Mouse (Mus musculus) intestine, postnatal 0 days (tissue): Measurements from ENCODE around the gene Plcg2. TPM values are rescaled to one million over a fixed set of nuclear protein-coding genes. Genes with fewer than 3 reads are reported as not detected.
A peak's percentile ranks its signal among the peaks of the same experiment; 100 is the strongest.

Experiments
- ATAC-seq: fragments of 200-750 bp; cut with Nextera tagmentation; 2 replicates; pipeline ENCODE4 v1.8.0; 2017; ENCODE audit warnings: mild to moderate bottlenecking, moderate TSS enrichment, moderate library complexity
- H3K27ac ChIP-seq: fragments of 300-500 bp; sonication (generic); 2 replicates; pipeline ENCODE4 v1.5.1; 2014; ENCODE audit warnings: mild to moderate bottlenecking, low read depth, low read length, moderate library complexity
- H3K27me3 ChIP-seq: fragments of 300-500 bp; sonication (generic); replicated peaks from 2 replicates; pipeline ENCODE4 v1.6.1; 2014; ENCODE audit warnings: low read length, mixed read lengths; ENCODE audit not compliant: control insufficient read depth, insufficient read depth
- H3K36me3 ChIP-seq: fragments of 300-500 bp; sonication (generic); 2 replicates; pipeline ENCODE4 v1.6.1; 2014; ENCODE audit warnings: mild to moderate bottlenecking, moderate library complexity; ENCODE audit not compliant: control insufficient read depth, insufficient read depth
- H3K4me1 ChIP-seq: fragments of 300-500 bp; sonication (generic); replicated peaks from 2 replicates; pipeline ENCODE4 v1.6.1; 2014; ENCODE audit warnings: antibody characterized with exemption, low read length, mixed read lengths; ENCODE audit not compliant: control insufficient read depth, insufficient read depth
- H3K4me2 ChIP-seq: fragments of 300-500 bp; sonication (generic); replicated peaks from 2 replicates; pipeline ENCODE4 v1.6.1; 2014; ENCODE audit warnings: low read depth, mild to moderate bottlenecking, moderate library complexity
- H3K4me3 ChIP-seq: fragments of 300-500 bp; sonication (generic); 2 replicates; pipeline ENCODE4 v1.5.1; 2014; ENCODE audit warnings: low read depth, low read length
- H3K9ac ChIP-seq: fragments of 300-500 bp; sonication (generic); 2 replicates; pipeline ENCODE4 v1.6.1; 2014; ENCODE audit warnings: mild to moderate bottlenecking, low read depth, low read length
- H3K9me3 ChIP-seq: fragments of 300-500 bp; sonication (generic); 2 replicates; pipeline ENCODE4 v1.6.1; 2016; ENCODE audit warnings: mixed run types; ENCODE audit not compliant: control insufficient read depth
- CTCF ChIP-seq: sonication (generic); IDR thresholded peaks from 2 replicates; pipeline ENCODE4 v1.5.1; 2016; ENCODE audit warnings: low read depth, mild to moderate bottlenecking, control low read depth, antibody characterized with exemption, moderate library complexity
- WGBS: fragments of 180-500 bp; shearing (Covaris S2); extraction: QIAGEN DNeasy Blood & Tissue Kit; methylation state at CpG from one replicate; pipeline ENCODE4 v1.1.7; 2014; 5-methylcytosine and 5-hydroxymethylcytosine counted together
- polyA plus RNA-seq: library from polyadenylated mRNA; unstranded; fragments of >200 nt; fragmentation: Nextera tagmentation; extraction: Ambion mirVana; gene quantifications from 2 replicates; pipeline ENCODE4 v1.2.1, GENCODE M21; 2015

Gene Plcg2
- polyA plus RNA-seq, 1 experiment from 2014 or later, result 1.5 TPM

DNA sequence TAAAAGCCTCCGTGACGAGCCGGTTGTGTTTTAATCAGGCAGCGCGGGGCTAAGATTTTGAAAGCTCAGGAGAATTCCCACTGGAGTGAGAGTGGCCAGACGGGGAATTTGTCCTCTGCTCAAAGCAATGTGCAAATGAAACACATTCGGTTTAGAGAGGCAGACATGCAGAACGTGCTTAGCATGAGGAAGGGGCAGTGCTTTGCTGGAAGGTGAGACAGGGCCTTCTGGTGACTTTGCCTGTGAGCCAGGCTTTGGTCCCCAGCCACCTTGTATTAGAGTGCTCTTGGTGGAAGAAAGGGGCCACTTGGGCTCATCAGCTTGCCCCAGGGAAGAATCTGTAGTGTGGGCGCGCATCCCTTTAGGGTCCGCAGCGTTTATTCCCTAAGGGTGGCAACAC lies 106.0 kb downstream of the Plcg2 start:
- no peak overlapping the region for H3K27ac ChIP-seq
- H3K9me3 ChIP-seq, result no peaks in the 10 kb centered on the region
- H3K27me3 ChIP-seq, result no peaks in the 10 kb centered on the region
- no peak overlapping the region for H3K4me3 ChIP-seq
- H3K9ac ChIP-seq, result no peak overlapping the region
- no peak for TF ChIP-seq CTCF
- H3K36me3 ChIP-seq, result no peaks in the 10 kb centered on the region
- ATAC-seq, result no peak
- H3K4me2 ChIP-seq, result no peak overlapping the region
- WGBS, result 91% methylated on average over 12 of the region's 12 CpGs
- H3K4me1 ChIP-seq, result no peaks in the 10 kb centered on the region

DNA sequence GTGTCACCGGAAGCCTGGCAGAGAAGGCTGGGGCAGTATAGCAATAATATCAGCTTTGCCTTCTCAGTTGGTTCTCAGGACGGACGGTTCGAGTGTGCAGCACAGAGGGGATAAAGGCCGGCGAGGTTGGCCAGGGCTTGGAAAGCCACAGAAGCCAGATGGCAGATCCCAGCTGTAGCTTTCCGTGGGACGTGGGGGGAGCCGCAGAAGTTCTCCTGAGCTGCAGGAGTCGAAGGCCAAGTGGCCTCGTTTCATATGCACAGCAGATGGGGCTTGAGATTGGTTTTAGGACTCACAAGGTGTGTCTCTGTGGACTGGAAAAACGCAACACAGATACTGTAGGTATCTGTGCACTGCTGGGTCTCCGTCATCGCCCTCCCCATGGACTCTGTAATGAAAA lies 106.6 kb downstream of the Plcg2 start:
- ATAC-seq, result no peak

DNA sequence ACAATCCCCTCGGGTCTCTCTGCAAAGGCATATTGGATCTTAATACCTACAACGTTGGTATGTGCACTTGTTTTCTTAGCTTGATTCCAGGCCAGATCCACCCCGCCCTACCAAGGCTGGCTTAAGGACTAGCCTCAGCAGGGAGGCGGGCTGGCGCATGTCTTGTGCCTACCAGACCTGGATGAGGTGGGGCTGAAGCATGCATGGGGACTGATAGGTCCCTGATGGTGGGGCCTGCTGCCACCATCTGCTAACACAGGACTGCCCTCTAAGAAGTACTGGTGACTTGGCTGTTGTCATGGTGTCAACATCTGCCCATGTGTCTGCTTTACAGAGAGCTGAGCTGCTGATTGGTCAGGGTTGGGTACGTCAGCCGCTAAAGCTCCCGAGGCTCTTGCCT lies 107.1 kb downstream of the Plcg2 start:
- Histone ChIP-seq H3K4me3 (no peak overlapping the region), H3K4me2 (no peak overlapping the region), H3K27me3 (no peaks in the 10 kb centered on the region), H3K36me3 (no peaks in the 10 kb centered on the region), H3K9ac (no peak overlapping the region), H3K4me1 (no peaks in the 10 kb centered on the region), H3K27ac (no peak overlapping the region), H3K9me3 (no peaks in the 10 kb centered on the region)
- 87% methylated on average over 8 of the region's 8 CpGs for WGBS
- no peak for ATAC-seq
- TF ChIP-seq CTCF, result no peak

More for the DNA sequence above, 106.6 kb downstream of the Plcg2 start:
- 88% methylated on average over 14 of the region's 14 CpGs for WGBS
- Histone ChIP-seq H3K4me3 (no peak overlapping the region), H3K9ac (no peak overlapping the region), H3K9me3 (no peaks in the 10 kb centered on the region), H3K27me3 (no peaks in the 10 kb centered on the region), H3K4me1 (no peaks in the 10 kb centered on the region), H3K27ac (no peak overlapping the region), H3K36me3 (no peaks in the 10 kb centered on the region), H3K4me2 (no peak overlapping the region)
- TF ChIP-seq CTCF, result no peak

DNA sequence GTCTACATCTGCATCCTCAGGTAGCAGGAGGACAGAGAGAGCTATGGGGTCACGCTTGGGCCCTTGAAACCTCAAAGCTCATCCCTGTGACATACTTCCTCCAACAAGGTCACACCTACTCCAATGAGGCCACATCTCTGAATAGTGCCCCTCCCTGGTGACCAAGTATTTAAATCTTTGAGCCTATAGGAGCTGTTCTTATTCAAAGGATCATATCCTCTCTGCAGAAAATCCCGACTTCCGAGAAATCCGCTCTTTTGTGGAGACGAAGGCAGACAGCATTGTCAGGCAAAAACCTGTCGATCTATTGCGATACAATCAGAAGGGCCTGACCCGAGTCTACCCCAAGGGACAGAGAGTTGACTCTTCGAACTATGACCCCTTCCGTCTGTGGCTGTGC lies 112.4 kb downstream of the Plcg2 start:
- WGBS, result 91% methylated on average over 10 of the region's 10 CpGs
- TF ChIP-seq CTCF, result no peak

DNA sequence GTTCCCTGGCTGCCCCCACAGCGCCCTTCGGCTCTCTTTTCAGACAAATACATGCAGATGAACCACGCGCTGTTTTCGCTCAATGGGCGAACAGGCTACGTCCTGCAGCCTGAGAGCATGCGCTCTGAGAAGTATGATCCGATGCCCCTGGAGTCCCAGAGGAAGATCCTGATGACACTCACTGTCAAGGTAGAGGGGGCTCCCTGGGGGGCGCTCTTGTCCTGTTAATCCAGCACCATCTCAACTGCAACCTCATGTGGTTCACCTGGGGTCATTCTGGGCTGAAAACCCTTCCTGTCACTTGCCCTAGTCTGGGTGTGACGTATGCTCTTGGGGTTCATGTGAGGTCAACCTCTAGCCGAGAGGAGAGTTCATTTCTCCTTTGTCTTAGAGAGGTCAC lies 114.8 kb downstream of the Plcg2 start:
- Histone ChIP-seq H3K36me3 (no peaks in the 10 kb centered on the region), H3K4me1 (no peaks in the 10 kb centered on the region), H3K27me3 (no peaks in the 10 kb centered on the region), H3K9ac (no peak overlapping the region), H3K9me3 (0 out of 2 replicates have a peak, but pooled peaks cover 4% of the 10 kb centered on the region), H3K4me3 (no peak overlapping the region), H3K27ac (no peak overlapping the region), H3K4me2 (no peak overlapping the region)
- ATAC-seq, result no peak
- TF ChIP-seq CTCF, result no peak
- 84% methylated on average over 12 of the region's 12 CpGs for WGBS

More for the DNA sequence above, 112.4 kb downstream of the Plcg2 start:
- no peaks in the 10 kb centered on the region for H3K4me1 ChIP-seq
- no peak overlapping the region for H3K4me2 ChIP-seq
- no peak overlapping the region for H3K9ac ChIP-seq
- no peaks in the 10 kb centered on the region for H3K36me3 ChIP-seq
- no peak overlapping the region for H3K27ac ChIP-seq
- H3K4me3 ChIP-seq, result no peak overlapping the region
- no peaks in the 10 kb centered on the region for H3K27me3 ChIP-seq
- no peak for ATAC-seq
- no peaks in the 10 kb centered on the region for H3K9me3 ChIP-seq

DNA sequence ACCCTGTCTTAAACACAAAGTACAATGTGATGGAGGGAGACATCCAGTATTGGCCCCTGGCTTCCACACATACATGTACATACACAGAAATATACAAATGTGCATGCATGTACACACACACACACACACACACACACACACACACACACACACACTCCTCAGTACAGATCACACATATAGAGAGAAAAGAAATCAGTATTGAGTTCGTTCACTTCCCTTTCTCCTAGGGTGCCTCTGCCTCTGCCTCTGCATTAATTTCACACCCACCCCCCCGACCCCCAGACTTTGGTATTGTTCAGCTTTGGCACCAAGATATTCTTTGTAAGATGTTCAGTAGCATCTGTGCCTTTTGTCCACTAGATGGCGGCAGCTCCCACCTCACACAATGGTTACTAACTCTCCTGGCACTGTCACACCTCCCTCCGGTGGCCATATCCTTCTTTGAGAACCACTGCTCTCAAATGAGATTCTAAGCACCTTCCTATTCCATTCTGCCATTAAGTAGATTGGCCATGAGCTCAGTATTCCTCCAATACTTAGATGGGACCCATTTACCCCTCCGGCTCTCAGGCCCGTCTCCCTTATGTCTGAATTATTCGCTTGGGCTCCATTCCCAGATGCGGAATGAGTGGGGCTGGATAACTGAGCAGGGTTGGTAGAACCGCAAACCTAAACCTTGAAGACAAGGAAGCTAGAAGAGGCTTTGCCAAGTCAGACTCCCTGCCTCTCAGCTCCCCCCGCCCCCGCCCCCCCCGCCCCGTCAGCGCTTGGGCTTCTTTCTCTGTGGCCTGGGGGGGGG lies 128.1 kb downstream of the Plcg2 start:
- Histone ChIP-seq H3K9ac (no peak overlapping the region), H3K4me1 (no peaks in the 10 kb centered on the region), H3K27ac (no peak overlapping the region), H3K4me3 (no peak overlapping the region), H3K36me3 (no peaks in the 10 kb centered on the region), H3K27me3 (no peaks in the 10 kb centered on the region), H3K9me3 (no peaks in the 10 kb centered on the region), H3K4me2 (no peak overlapping the region)
- 70% methylated on average over 14 of the region's 14 CpGs for WGBS
- no peak for ATAC-seq
- TF ChIP-seq CTCF, result peak; percentile 94

DNA sequence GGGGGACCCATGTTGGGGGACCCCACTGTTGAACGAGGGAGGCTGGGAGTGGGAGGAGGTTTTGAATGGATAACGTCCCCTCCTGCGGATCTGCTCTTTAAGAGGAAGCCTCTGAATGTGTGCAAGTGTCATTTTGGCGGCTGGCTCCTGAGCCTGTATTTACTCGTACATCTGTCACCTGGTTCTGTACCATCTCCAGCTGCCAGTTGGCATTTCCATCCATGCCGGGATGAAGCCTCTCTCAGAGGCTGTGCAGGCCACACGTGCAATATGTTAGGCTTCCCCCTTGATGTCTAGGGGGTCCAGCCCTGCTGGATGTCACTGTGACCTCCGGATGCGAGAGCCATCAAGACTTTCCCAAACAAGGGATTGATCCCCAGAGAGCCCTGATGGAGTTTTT lies 129.0 kb downstream of the Plcg2 start:
- no peaks in the 10 kb centered on the region for H3K36me3 ChIP-seq
- H3K27me3 ChIP-seq, result no peaks in the 10 kb centered on the region
- H3K4me2 ChIP-seq, result no peak overlapping the region
- no peak overlapping the region for H3K27ac ChIP-seq
- H3K4me1 ChIP-seq, result no peaks in the 10 kb centered on the region
- H3K9ac ChIP-seq, result no peak overlapping the region
- no peak for TF ChIP-seq CTCF
- ATAC-seq, result no peak
- WGBS, result 78% methylated on average over 9 of the region's 9 CpGs
- H3K9me3 ChIP-seq, result no peaks in the 10 kb centered on the region
- H3K4me3 ChIP-seq, result no peak overlapping the region
